ENCODE assay signal across 13 mouse cellular contexts in the genomic region with DNA sequence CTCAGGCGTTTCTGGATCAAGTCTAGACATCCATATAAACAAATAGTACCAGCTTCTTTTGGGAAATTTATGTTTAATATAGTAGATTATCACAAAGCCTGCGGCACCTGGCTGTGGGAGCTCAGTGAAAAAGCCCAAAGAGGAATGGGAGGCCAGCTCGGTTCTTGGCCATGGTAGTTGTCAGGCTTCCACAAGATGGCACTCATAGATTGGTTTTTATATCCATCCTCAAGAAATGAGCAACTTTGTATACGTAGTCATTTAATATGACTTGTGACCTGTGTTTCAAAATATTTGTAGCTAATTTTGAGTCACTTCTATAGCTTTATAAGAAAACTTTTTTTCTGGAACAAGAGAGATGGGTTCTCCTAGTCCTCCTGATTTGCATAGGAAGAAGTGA. TPM values are rescaled to one million over a fixed set of nuclear protein-coding genes. Genes with fewer than 3 reads are reported as not detected.
DNase-seq lines count a peak whose midpoint lies in the region; ATAC-seq and TF ChIP-seq lines count a peak whose summit lies in the region.
"Had no signal": no experiment of that assay in that cellular context is flagged by ENCODE, and none has a peak within 500 bp of the region (broad histone marks: within the 10 kb centered on the region; RNA-seq: fewer than 3 reads in every experiment).

No protein-coding gene starts in this region.

- TF ChIP-seq CTCF in heart, adult 2 months (IDR thresholded peaks at IDR 0.05): peak; percentile 63
- TF ChIP-seq CTCF in liver, embryonic 14.5 days (IDR thresholded peaks at IDR 0.05; ENCODE audit: low read depth): 0 out of 2 replicates have a peak, but pooled peaks have one; percentile 2
- peak in 2 of 3 experiments; percentile 11 to 36; a peak in 2 of 6 replicates for TF ChIP-seq CTCF in MEL (IDR thresholded peaks at IDR 0.05 in 2 of 3, conservative IDR thresholded peaks at IDR 0.05 in 1 of 3; ENCODE audit: control insufficient read depth in 1 of 3, insufficient read depth in 1 of 3, low read depth in 2 of 3, low read length in 3 of 3, poor library complexity in 1 of 3, severe bottlenecking in 1 of 3)

- H3K27me3 ChIP-seq in heart, adult 2 months (ENCODE audit: control insufficient read depth, insufficient read depth, low read length): no peaks in the 10 kb centered on the region
- H3K27me3 ChIP-seq in liver, embryonic 14.5 days (ENCODE audit: control insufficient read depth, insufficient read depth, low read length): no peaks in the 10 kb centered on the region
- no peaks in the 10 kb centered on the region for H3K27me3 ChIP-seq in MEL (ENCODE audit: control insufficient read depth in 1 of 2, insufficient read depth in 2 of 2, low read length in 2 of 2)
- H3K27me3 ChIP-seq in embryonic facial prominence, embryonic 14.5 days (replicated peaks; ENCODE audit: control insufficient read depth, insufficient read depth, low read length): no peaks in the 10 kb centered on the region
- H3K27me3 ChIP-seq: embryonic facial prominence, embryonic 13.5 days; hindbrain, embryonic 12.5 days had no signal

- no peaks in the 10 kb centered on the region for H3K4me1 ChIP-seq in heart, adult 2 months (ENCODE audit: control insufficient read depth, insufficient read depth, low read length)
- no peaks in the 10 kb centered on the region for H3K4me1 ChIP-seq in liver, embryonic 14.5 days (replicated peaks; ENCODE audit: control insufficient read depth in 2 of 2, insufficient read depth in 2 of 2, low read length in 1 of 2)
- no peaks in the 10 kb centered on the region for H3K4me1 ChIP-seq in MEL (ENCODE audit: control insufficient read depth in 1 of 2, insufficient read depth in 2 of 2, low read length in 2 of 2)
- no peaks in the 10 kb centered on the region for H3K4me1 ChIP-seq in embryonic facial prominence, embryonic 14.5 days (ENCODE audit: control insufficient read depth, insufficient read depth, low read length)
- H3K4me1 ChIP-seq: embryonic facial prominence, embryonic 13.5 days; heart, embryonic 10.5 days; hindbrain, embryonic 12.5 days had no signal

- no peaks in the 10 kb centered on the region for H3K79me2 ChIP-seq in heart, adult 2 months (replicated peaks; ENCODE audit: control insufficient read depth, insufficient read depth, low read length)
- H3K79me2 ChIP-seq in MEL (ENCODE audit: control insufficient read depth, insufficient read depth, low read length, poor library complexity): no peaks in the 10 kb centered on the region

- no peak for TF ChIP-seq EP300 in heart, adult 2 months (IDR thresholded peaks at IDR 0.05; ENCODE audit: insufficient read depth, low read depth, low read length)
- no peak for TF ChIP-seq EP300 in liver, embryonic 14.5 days (IDR thresholded peaks at IDR 0.05; ENCODE audit: low read depth)
- no peak for TF ChIP-seq EP300 in MEL (IDR thresholded peaks at IDR 0.05; ENCODE audit: low read depth in 1 of 2, low read length in 2 of 2)

- no peaks in the 10 kb centered on the region for H3K9me3 ChIP-seq in liver, embryonic 14.5 days (ENCODE audit: control insufficient read depth, low read length)
- no peaks in the 10 kb centered on the region for H3K9me3 ChIP-seq in MEL (replicated peaks; ENCODE audit: insufficient read depth, low read length)
- H3K9me3 ChIP-seq in embryonic facial prominence, embryonic 14.5 days (ENCODE audit: control insufficient read depth, low read length): 0 out of 2 replicates have a peak, but pooled peaks cover 1% of the 10 kb centered on the region
- H3K9me3 ChIP-seq: embryonic facial prominence, embryonic 13.5 days; heart, embryonic 10.5 days had no signal

- no peak overlapping the region for H3K4me2 ChIP-seq in liver, embryonic 14.5 days (ENCODE audit: low read depth)
- no peak overlapping the region for H3K4me2 ChIP-seq in embryonic facial prominence, embryonic 14.5 days (ENCODE audit: low read depth, low read length)
- H3K4me2 ChIP-seq: embryonic facial prominence, embryonic 13.5 days; hindbrain, embryonic 12.5 days had no signal

- TF ChIP-seq POLR2A in heart, adult 2 months (IDR thresholded peaks at IDR 0.05; ENCODE audit: insufficient read depth, low read depth, low read length): no peak
- TF ChIP-seq POLR2A in MEL (IDR thresholded peaks at IDR 0.05; ENCODE audit: control insufficient read depth in 1 of 2, insufficient read depth in 1 of 2, low read depth in 1 of 2, low read length in 2 of 2, poor library complexity in 1 of 2): no peak

- no peak overlapping the region for H3K4me3 ChIP-seq in heart, adult 2 months
- no peak overlapping the region for H3K4me3 ChIP-seq in liver, embryonic 14.5 days (ENCODE audit: insufficient read depth in 1 of 2, low read depth in 2 of 2, low read length in 2 of 2)
- H3K4me3 ChIP-seq in MEL (ENCODE audit: control insufficient read depth in 1 of 2, insufficient read depth in 1 of 2, low read depth in 2 of 2, low read length in 2 of 2): no peak overlapping the region
- no peak overlapping the region for H3K4me3 ChIP-seq in embryonic facial prominence, embryonic 14.5 days (ENCODE audit: low read depth, low read length)
- H3K4me3 ChIP-seq: embryonic facial prominence, embryonic 13.5 days; heart, embryonic 10.5 days; hindbrain, embryonic 12.5 days had no signal

- intact Hi-C loops in heart, adult 2 months (cut with DNase I): loop anchor here (5.0 kb wide), 2 partner anchors 174 to 229 kb away; no protein-coding TSS in a partner anchor

- H3K27ac ChIP-seq in heart, adult 2 months: no peak overlapping the region
- no peak overlapping the region for H3K27ac ChIP-seq in liver, embryonic 14.5 days
- H3K27ac ChIP-seq in MEL (ENCODE audit: control insufficient read depth, low read depth, low read length): no peak overlapping the region
- no peak overlapping the region for H3K27ac ChIP-seq in embryonic facial prominence, embryonic 14.5 days (replicated peaks; ENCODE audit: low read depth, low read length)
- H3K27ac ChIP-seq: embryonic facial prominence, embryonic 13.5 days; heart, embryonic 10.5 days; hindbrain, embryonic 12.5 days had no signal

- no peak overlapping the region for H3K9ac ChIP-seq in heart, adult 2 months (ENCODE audit: low read depth, low read length)
- no peak overlapping the region for H3K9ac ChIP-seq in liver, embryonic 14.5 days (replicated peaks)
- no peak overlapping the region for H3K9ac ChIP-seq in MEL (ENCODE audit: control insufficient read depth, low read depth, low read length, poor library complexity, severe bottlenecking)
- H3K9ac ChIP-seq in embryonic facial prominence, embryonic 14.5 days (ENCODE audit: low read depth, low read length): no peak overlapping the region
- H3K9ac ChIP-seq: embryonic facial prominence, embryonic 13.5 days; hindbrain, embryonic 12.5 days had no signal

- TF ChIP-seq RAD21 in MEL (IDR thresholded peaks at IDR 0.05; ENCODE audit: low read depth, low read length): peak; percentile 34

- WGBS in heart, adult 2 months: 59% methylated on average over 4 of the region's 4 CpGs
- WGBS in liver, embryonic 14.5 days (ENCODE audit: insufficient replicate concordance): 53% methylated on average over 4 of the region's 4 CpGs
- 58% methylated on average over 4 of the region's 4 CpGs for WGBS in embryonic facial prominence, embryonic 14.5 days

- no peak for DNase-seq in heart, adult 2 months
- DNase-seq in heart, adult 9 months (ENCODE audit: low spot score in 2 of 2): no peak
- no peak for DNase-seq in liver, embryonic 14.5 days (ENCODE audit: low read depth in 3 of 3, low spot score in 3 of 3)
- DNase-seq in liver (no peak), MEL (ENCODE audit: low read depth, low spot score) (no peak)
- peak; percentile 47 for DNase-seq in embryonic facial prominence, embryonic 14.5 days (ENCODE audit: low spot score)
- no peak for DNase-seq in layer of hippocampus, postnatal 10 days (ENCODE audit: low spot score in 2 of 2)
- DNase-seq: kidney, postnatal 36 days; thymus, postnatal 14 days had no signal

- H3K36me3 ChIP-seq in heart, adult 2 months (ENCODE audit: control insufficient read depth, insufficient read depth, low read length): no peaks in the 10 kb centered on the region
- H3K36me3 ChIP-seq in liver, embryonic 14.5 days (replicated peaks; ENCODE audit: control insufficient read depth, insufficient read depth, low read depth): no peaks in the 10 kb centered on the region
- no peaks in the 10 kb centered on the region for H3K36me3 ChIP-seq in MEL (ENCODE audit: control insufficient read depth in 1 of 2, insufficient read depth in 2 of 2, low read length in 2 of 2)
- peaks cover 6% of the 10 kb centered on the region for H3K36me3 ChIP-seq in embryonic facial prominence, embryonic 14.5 days (ENCODE audit: control insufficient read depth, insufficient read depth, low read length)

- no peak for ATAC-seq in liver, embryonic 14.5 days (ENCODE audit: insufficient read depth)
- ATAC-seq in embryonic facial prominence, embryonic 14.5 days (ENCODE audit: low read depth): no peak

TF ChIP-seq in MEL, 35 proteins besides CTCF, POLR2A, EP300 and RAD21:
- TF ChIP-seq SMC3 (IDR thresholded peaks at IDR 0.05; ENCODE audit: low read depth, low read length): peak; percentile 28; the same call in 1 of the 2 replicates
- no peak for TF ChIP-seq ZKSCAN1 (IDR thresholded peaks at IDR 0.05; ENCODE audit: low read depth, low read length)

RNA-seq across cellular contexts. Expression of gene Galnt16, which starts 19.7 kb away (rescaled TPM):
- total RNA-seq in heart, adult 2 months (2021): 1 to 10 TPM; 2.0 to 3.0 TPM
- polyA plus RNA-seq in heart, adult 2 months (2012; rRNA removed): 3.0 and 3.4 TPM in 2 replicates
- polyA plus RNA-seq in liver, embryonic 14.5 days (2012; rRNA removed): 0.05 and 0.07 TPM in 2 replicates
- polyA plus RNA-seq in liver, embryonic 14.5 days (2014; fragmentation: Nextera tagmentation; extraction: Ambion mirVana): 0.04 TPM in 1 of 2 replicates, not detected in the other
- total RNA-seq in MEL (2012; rRNA removed): not detected in 2 replicates
- polyA plus RNA-seq in MEL (2012; ENCODE audit: insufficient read depth in 1 of 2, insufficient read length in 2 of 2, low read depth in 1 of 2, low replicate concordance in 2 of 2, missing spikeins in 1 of 2): under 1 TPM in 1 of 2 experiments, not detected in 1; 0.08 TPM
- polyA plus RNA-seq in embryonic facial prominence, embryonic 14.5 days (2014; fragmentation: Nextera tagmentation; extraction: Ambion mirVana): 13.1 and 14.3 TPM in 2 replicates
- total RNA-seq in layer of hippocampus, postnatal 10 days (2021): 10 to 100 TPM; 84.0 to 91.5 TPM
- total RNA-seq: megakaryocyte progenitor cell, adult 5-6 weeks had no signal

RNA-seq across cellular contexts. Expression of gene Exd2, which starts 35.5 kb away (rescaled TPM):
- total RNA-seq in heart, adult 2 months (2021): 10 to 100 TPM; 12.9 to 16.8 TPM
- polyA plus RNA-seq in heart, adult 2 months (2012; rRNA removed): 10.2 and 16.4 TPM in 2 replicates
- polyA plus RNA-seq in liver, embryonic 14.5 days (2012; rRNA removed): 3.7 and 4.2 TPM in 2 replicates
- polyA plus RNA-seq in liver, embryonic 14.5 days (2014; fragmentation: Nextera tagmentation; extraction: Ambion mirVana): 5.1 and 5.5 TPM in 2 replicates
- total RNA-seq in MEL (2012; rRNA removed): 8.5 and 9.6 TPM in 2 replicates
- 10 to 100 TPM in 1 of 2 experiments, not detected in 1; 12.8 TPM for polyA plus RNA-seq in MEL (2012; ENCODE audit: insufficient read depth in 1 of 2, insufficient read length in 2 of 2, low read depth in 1 of 2, low replicate concordance in 2 of 2, missing spikeins in 1 of 2)
- 21.6 and 22.3 TPM in 2 replicates for polyA plus RNA-seq in embryonic facial prominence, embryonic 14.5 days (2014; fragmentation: Nextera tagmentation; extraction: Ambion mirVana)
- total RNA-seq in layer of hippocampus, postnatal 10 days (2021): 10 to 100 TPM; 61.7 to 64.9 TPM

Comparison
In these comparisons a context has a peak if more than half of its experiments do, and no peak if none do; other contexts are left out.
1. CTCF ChIP-seq: peak in every context shown above with its lines; median percentile 63 in heart, adult 2 months; 24 in MEL; 2 in liver, embryonic 14.5 days.